Mouse (Mus musculus): ENCODE results near the gene Hsd17b1.

DNA sequence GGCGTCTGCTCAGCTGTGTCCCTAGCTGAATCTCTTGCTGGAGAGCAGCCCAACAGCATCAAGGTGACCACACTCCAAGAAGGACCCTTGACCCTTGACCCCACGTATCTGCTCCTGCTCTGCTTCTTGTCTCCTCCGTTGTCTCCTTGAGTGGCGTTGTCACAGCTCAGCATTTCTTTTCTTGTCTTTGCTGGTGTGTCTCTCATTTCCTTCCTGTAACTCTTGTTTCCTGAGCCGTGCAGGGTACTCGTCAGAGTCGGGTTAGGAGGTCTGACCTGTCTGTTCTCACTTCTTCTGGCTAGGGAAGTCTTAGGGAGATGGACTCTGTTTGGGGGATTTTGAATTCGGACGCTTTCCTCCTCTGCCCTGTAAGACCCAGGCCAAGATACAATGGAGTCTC, 31.8 kb upstream of the Hsd17b1 start:
- TF ChIP-seq CHD1 (IDR thresholded peaks at IDR 0.05; ENCODE audit: low read depth, low read length) (no peak), ZKSCAN1 (IDR thresholded peaks at IDR 0.05; ENCODE audit: low read depth, low read length) (no peak), RCOR1 (IDR thresholded peaks at IDR 0.05; ENCODE audit: low read depth, low read length) (no peak), POLR2A (IDR thresholded peaks at IDR 0.05; ENCODE audit: control insufficient read depth in 1 of 2, insufficient read depth in 1 of 2, low read depth in 1 of 2, low read length in 2 of 2, poor library complexity in 1 of 2) (no peak), TCF12 (IDR thresholded peaks at IDR 0.05; ENCODE audit: low read depth, low read length) (no peak), EP300 (IDR thresholded peaks at IDR 0.05; ENCODE audit: low read depth in 1 of 2, low read length in 2 of 2) (no peak), CTCF (IDR thresholded peaks at IDR 0.05 in 2 of 3, conservative IDR thresholded peaks at IDR 0.05 in 1 of 3; ENCODE audit: control insufficient read depth in 1 of 3, insufficient read depth in 1 of 3, low read depth in 2 of 3, low read length in 3 of 3, poor library complexity in 1 of 3, severe bottlenecking in 1 of 3) (no peak), ZNF384 (IDR thresholded peaks at IDR 0.05; ENCODE audit: low read depth, low read length) (no peak), JUND (IDR thresholded peaks at IDR 0.05; ENCODE audit: low read depth, low read length) (no peak), HCFC1 (IDR thresholded peaks at IDR 0.05; ENCODE audit: low read depth, low read length) (no peak), CHD2 (IDR thresholded peaks at IDR 0.05; ENCODE audit: low read length) (no peak)

Measured in MEL (cell line).